Mouse (Mus musculus): ENCODE results near the gene Wdr5.
A peak's percentile ranks its signal among the peaks of the same experiment; 100 is the strongest.

Gene Wdr5

DNA sequence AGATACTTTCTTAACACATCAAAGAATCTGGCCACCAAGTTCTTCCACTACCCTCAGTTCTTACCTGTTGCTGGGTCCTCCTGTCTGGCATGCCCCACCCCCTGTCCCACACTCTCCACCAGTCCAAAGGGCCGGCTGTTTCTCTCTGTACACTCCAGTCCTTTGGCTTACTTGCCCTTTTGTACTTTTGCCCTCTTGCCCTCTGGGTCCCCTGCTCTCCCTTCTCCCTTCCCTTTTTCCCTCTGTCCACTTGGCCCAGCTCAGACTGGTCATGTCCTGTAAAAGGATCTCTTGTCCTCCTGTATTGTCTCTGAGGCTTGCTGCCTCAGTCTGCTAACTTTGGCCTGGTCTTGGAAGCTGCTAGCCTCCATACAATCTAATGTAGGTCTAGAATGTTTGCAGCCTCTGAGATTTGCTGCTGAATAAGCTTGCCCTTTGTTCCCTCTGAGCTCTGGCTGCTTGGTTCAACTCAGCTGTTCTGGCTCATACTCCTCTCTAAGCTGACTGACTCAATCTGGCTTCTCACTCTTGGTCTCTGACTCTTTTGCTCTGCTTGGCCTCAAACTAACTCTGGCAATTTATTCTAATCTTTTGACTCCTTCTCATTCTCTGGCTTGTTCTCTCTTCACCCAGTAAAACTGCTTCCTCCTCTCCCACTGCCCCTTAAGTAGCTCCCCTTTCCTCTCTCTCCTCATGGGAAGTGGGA is 33.9 kb downstream of the Wdr5 start:
- no peak for DNase-seq (ENCODE audit: low spot score in 2 of 2)

GRCm38 (mm10) chr2:27552620-27553287 is 37.8 kb downstream of the Wdr5 start:
- DNase-seq (ENCODE audit: low spot score in 2 of 2), result peak in 1 of 2 experiments; percentile 79

DNA sequence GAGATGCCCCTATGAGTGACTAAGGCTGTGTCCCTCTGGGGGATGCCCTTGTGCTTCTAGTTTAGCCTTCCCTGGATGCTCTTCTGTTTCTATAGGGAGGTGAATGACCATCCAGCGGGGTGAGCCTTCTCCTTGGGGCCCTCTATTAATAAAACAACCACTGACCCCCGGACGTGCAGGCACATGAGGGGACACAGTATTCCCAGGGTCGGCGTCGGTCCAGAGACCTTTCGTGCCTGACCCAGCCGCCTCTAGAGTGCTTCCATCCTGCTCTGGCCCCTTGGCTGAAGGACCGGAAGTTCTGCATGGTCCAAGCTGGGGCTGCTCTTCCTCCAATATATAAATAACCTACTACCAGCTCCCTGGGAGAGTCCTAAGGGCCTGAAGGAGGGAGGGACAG is 39.4 kb downstream of the Wdr5 start:
- no peak for DNase-seq (ENCODE audit: low spot score in 2 of 2)

- no peak for DNase-seq (ENCODE audit: low spot score in 2 of 2)
These were observed 42.0 kb downstream of the Wdr5 start for GRCm38 (mm10) chr2:27556921-27557320.

- no peak for DNase-seq (ENCODE audit: low spot score in 2 of 2)
These were observed 45.8 kb downstream of the Wdr5 start for GRCm38 (mm10) chr2:27560708-27561123.

GRCm38 (mm10) chr2:27561159-27561558 is 46.2 kb downstream of the Wdr5 start:
- no peak for DNase-seq (ENCODE audit: low spot score in 2 of 2)

DNA sequence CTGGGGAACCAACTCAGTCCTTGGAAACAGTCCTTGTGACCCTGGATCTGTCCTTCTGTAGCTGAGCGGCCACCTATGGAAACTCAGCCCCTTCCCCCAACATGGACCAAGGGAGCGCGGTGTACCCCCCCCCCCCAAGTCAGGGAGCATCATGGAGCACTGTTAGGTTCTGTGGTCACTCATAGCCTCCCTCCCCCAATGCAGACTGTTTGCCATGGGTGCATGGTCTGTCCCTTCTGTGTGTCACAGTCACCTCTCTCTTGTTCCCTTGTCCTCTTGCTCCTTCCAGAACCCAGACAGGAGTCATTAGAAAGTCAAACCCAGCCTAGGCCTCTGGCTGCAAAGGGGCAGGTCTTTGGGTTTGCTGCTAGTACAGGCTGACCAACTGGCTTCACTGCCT is 46.9 kb downstream of the Wdr5 start:
- DNase-seq (ENCODE audit: low spot score in 2 of 2), result no peak

- no peak for DNase-seq (ENCODE audit: low spot score in 2 of 2)
These were observed 48.7 kb downstream of the Wdr5 start for GRCm38 (mm10) chr2:27563641-27564148.

DNA sequence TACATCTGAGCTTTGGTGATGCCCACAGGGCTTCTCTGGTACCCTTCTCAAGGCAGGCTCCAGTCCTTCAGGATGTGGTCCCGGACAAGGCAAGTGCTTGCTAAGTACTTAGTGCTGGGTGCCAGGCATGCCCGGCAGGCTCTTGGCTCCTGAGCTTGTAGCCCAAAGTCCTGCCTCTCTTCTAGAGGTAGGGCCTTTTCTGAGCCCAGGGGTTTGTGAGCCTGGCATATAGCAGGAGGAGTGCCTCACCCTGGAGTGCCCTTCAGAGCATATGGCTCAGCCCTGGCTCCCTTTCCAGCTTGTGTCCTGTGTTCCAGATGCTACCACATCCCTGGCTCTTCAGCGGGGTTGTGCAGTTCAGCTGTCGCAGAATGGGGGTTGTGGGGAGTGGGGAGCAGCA is 49.7 kb downstream of the Wdr5 start:
- no peak for DNase-seq (ENCODE audit: low spot score in 2 of 2)

GRCm38 (mm10) chr2:27565316-27566103 is 50.6 kb downstream of the Wdr5 start:
- no peak for DNase-seq (ENCODE audit: low spot score in 2 of 2)

- DNase-seq (ENCODE audit: low spot score in 2 of 2), result no peak
These were observed 55.9 kb downstream of the Wdr5 start for GRCm38 (mm10) chr2:27570856-27571255.

DNA sequence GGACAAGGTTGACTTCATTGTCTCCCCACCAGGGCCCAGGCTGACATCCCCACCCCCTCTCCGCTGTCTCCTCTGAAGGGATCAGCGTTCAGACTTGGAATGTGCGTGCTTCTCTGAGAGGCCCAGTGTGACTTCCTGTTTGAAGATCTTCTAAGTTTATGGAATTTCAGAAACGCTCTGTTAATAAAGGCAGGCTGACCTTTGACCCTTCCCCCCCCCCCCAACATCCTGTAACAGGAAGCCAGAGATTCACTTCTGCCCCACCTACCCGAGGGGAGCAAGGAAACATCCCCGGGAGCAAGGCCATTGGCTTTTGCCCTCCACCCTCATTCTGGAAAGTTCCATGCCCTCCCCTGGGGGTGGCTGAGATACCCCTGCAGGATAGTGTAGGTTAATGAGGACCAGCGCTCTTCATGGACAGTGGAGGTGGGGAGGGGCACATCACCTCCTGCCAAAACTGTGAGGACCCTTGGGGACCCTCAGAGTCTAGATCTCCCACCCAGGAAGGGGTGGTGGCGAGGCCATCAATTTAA is 57.4 kb downstream of the Wdr5 start:
- DNase-seq (ENCODE audit: low spot score in 2 of 2), result no peak

DNA sequence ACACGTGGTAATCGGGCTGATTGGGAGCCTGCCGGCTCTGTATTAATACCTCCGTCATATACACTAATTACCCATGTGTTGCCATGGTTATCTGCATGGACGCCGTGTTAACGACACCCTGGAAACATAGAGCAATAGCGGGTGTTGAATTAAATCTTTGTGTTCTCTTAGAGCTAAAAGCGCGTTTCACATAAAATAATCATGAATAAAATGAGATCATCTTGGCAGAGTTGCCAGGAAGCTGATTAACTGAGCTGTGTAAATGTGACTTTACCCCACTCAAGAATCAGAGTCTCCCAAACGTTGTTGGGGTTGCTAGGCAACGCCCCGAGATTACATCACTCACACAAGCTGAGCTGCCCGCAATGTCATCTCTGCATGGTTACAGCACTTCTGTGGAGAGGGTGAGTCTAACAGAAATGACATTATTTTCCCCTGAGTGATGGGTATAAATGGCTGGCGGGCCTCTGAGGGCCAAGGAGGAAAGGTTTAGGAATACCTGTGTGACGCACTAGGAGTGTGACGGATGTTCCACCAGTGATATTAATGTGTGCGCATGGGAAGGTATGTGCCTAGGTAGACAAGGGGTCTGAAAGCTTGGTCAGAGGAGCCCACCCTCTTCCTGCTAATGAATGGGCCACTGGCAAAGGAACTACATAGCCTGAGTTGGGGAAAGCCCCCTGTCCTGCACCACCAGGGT is 58.1 kb downstream of the Wdr5 start:
- DNase-seq (ENCODE audit: low spot score in 2 of 2), result peak; percentile 67 to 85

DNA sequence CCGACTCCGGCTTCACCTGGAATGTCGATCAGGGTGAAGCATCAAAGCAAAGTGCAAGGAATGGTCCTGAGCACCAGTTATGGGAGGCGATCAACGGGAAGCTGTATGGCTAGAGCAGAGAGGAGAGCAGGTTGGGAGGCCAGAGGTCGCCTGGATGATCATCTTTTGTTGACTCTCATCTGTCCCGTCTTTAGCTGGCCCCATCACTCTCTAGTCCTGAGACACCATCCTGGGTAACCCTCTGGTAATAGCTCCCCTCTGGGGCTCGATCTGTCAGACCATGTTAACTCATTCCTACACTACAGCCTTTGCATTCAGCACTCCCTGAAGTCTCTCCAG is 58.6 kb downstream of the Wdr5 start:
- no peak for DNase-seq (ENCODE audit: low spot score in 2 of 2)

GRCm38 (mm10) chr2:27576416-27576815 is 61.5 kb downstream of the Wdr5 start:
- no peak for DNase-seq (ENCODE audit: low spot score in 2 of 2)

- no peak for DNase-seq (ENCODE audit: low spot score in 2 of 2)
These were observed 63.6 kb downstream of the Wdr5 start for GRCm38 (mm10) chr2:27578552-27578951.

DNA sequence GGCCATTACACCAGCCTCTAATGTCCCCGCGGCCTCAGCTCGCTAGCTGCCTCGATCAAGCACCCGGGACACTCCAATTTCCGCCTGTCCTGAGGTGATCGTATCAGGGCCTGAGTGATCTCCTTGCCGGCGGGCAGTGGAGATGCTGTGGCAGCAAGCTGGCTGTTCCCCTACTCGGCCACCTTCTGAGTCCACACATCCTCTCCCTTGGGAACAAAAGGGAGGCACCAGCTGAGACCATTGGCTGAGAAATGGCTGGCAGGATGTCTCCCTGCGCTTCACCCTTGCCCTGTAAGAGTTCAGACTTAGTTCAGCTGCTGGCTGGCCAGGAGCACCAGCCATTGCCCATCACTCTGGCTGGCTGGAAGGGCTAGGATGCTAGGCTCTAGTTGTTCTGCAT is 67.2 kb downstream of the Wdr5 start:
- no peak for DNase-seq (ENCODE audit: low spot score in 2 of 2)

- DNase-seq (ENCODE audit: low spot score in 2 of 2), result no peak
These were observed 68.1 kb downstream of the Wdr5 start for GRCm38 (mm10) chr2:27583019-27583418.

DNA sequence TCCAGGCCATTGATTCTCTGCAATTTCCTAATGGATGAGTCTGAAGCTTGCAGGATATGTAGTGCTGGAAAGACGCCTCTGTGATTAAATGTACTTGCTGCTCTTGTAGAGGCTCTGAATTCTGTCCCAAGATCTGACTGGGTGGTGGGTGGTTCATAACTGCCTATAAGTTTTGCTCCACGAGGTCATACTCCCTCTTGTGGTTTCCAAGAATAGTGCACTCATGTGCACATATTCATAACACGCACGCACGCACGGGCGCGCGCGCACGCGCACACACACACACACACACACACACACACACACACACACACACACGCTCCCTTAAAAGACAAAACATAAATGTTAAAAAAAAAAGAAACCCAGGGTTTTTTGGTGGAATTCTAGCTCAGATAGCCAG is 69.6 kb downstream of the Wdr5 start:
- no peak for DNase-seq (ENCODE audit: low spot score in 2 of 2)

Data from left cerebral cortex, adult 9 months (tissue).